Mouse (Mus musculus) left cerebral cortex, postnatal 36 days (tissue): ENCODE measurements around the gene Camk1d. TPM values are rescaled to one million over a fixed set of nuclear protein-coding genes. Genes with fewer than 3 reads are reported as not detected.
A peak's percentile ranks its signal among the peaks of the same experiment; 100 is the strongest.

Source experiments
- DNase-seq, 2 experiments: peaks; one replicate each; pipeline ENCODE4 v3.0.0; 2021 to 2022; ENCODE audit warnings: low spot score in 2 of 2, mixed read lengths in 1 of 2
- intact Hi-C: fragments of 180-260 bp; cut with DNase I; formaldehyde crosslinking; loops from one replicate; pipeline ENCODE4 v1.15.1; 2025
- total RNA-seq, 2 experiments: library from RNA; stranded (reverse); gene quantifications; 2 replicates each; pipeline ENCODE4 v1.2.3; 2021

Camk1d gene
- total RNA-seq, 2 experiments from 2014 or later = 121 to 124 TPM

GRCm38 (mm10) chr2:5316763-5317162 lies 397.6 kb downstream of the Camk1d start:
- DNase-seq = no peak
- intact Hi-C loops = no loop called here

- no peak for DNase-seq
- intact Hi-C loops = no loop called here
Measured at GRCm38 (mm10) chr2:5316217-5316616, 398.1 kb downstream of the Camk1d start.

DNA sequence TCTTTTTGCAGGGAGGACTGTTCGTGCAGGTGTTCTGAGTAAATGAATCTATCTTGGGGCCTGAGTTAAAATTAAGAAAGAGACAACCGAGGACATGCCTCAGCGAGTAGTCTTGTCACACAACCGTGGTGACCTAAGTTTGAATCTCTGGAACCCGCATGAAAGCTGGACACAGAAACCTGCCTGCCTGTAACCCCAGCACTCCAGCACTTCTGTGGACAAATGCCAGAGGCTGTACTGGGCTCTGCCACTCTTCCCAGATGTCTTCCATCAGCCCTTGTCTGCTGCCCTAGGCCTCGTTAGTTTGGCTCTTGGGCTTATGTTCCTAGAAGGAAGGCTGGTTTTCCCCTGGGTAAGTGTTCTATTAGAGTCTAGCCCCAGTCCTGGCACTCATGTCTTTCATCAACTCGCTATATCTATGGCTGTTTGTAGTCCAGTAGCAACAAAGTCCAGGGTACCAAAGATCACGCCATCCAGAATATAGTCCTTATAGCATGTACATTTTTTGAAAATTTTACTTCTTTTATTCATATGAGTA lies 399.0 kb downstream of the Camk1d start:
- intact Hi-C loops = no loop called here

GRCm38 (mm10) chr2:5314530-5315166 lies 399.7 kb downstream of the Camk1d start:
- intact Hi-C loops = no loop called here
- DNase-seq = no peak

More for the DNA sequence above, 399.0 kb downstream of the Camk1d start:
- DNase-seq = no peak

- intact Hi-C loops = no loop called here
- no peak for DNase-seq
Measured at GRCm38 (mm10) chr2:5305156-5305555, 409.2 kb downstream of the Camk1d start.

DNA sequence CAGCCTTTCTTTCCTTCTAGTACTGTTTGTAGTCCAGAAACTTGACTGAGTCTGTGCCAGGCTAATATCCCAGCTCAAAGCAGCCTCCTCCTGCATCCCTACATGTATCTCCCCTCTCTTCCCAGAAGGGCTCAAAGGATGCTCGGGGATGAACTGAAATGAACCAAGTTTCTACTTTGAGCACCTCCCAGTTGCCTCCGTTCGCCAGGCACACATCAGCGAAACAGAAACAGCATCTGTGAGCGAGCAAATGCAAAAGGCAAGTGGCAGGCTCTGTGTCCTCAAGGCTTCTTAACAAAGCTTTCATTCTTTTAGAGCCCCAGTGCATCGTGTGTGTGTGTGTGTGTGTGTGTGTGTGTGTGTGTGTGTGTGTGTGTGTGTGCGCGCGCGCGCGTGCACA lies 409.9 kb downstream of the Camk1d start:
- intact Hi-C loops = no loop called here
- DNase-seq = no peak

DNA sequence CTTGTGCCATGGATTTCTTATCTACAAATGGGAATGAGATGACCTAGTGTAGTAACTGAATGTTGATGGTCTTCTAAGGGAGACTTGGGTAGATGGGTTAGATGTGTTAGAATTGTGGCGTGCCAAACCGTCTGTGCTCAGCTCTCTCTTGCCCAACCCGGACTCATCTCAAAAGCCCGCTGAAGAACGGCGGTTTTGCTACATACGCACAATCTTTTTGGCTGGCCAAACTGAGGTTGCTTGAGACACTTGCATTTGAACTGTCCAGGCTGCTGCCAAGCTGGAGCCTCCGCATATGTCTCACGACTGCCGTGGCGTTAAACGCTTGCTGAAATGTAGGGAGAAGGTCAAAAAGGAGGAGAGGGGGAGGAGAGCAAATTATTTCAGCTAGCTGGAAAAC lies 413.0 kb downstream of the Camk1d start:
- no peak for DNase-seq
- intact Hi-C loops = no loop called here

- no peak for DNase-seq
- intact Hi-C loops = no loop called here
Measured at GRCm38 (mm10) chr2:5298071-5298470, 416.2 kb downstream of the Camk1d start.

DNA sequence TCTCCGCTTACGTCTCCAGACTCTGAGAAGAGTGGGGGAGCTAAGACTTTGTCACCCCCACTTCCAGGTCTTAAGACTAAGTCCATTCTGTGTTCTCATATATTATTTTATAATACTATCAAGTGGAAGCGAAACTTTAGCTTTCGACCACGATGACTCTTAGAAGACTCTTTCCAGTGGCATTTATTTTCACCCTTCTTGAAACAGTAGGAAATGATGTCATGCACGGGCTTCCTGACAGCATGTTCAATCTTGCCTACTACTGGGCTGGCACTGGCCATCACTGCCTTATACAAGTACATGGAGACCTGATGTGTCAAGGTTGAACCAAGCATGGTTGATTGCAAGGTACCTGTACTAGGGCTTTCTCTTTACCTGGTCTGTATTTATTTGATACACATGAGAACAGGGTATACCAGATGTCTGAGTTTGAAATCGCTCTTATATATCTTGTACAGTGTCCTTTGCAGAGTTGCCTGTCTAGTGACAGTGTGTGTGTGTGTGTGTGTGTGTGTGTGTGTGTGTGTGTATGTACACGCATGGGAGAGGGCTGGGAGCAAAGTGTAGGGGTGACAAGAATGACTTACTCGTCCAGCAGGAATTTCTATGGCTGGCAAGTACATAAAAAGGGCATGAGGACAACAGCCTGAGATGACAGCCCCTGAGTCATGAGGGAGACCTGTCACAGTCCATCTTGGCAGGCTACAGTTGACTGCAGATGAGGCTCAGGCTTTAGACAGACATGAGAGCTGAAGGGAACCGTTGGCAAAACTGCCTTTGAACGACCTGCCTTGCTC lies 417.4 kb downstream of the Camk1d start:
- DNase-seq = no peak
- intact Hi-C loops = no loop called here

DNA sequence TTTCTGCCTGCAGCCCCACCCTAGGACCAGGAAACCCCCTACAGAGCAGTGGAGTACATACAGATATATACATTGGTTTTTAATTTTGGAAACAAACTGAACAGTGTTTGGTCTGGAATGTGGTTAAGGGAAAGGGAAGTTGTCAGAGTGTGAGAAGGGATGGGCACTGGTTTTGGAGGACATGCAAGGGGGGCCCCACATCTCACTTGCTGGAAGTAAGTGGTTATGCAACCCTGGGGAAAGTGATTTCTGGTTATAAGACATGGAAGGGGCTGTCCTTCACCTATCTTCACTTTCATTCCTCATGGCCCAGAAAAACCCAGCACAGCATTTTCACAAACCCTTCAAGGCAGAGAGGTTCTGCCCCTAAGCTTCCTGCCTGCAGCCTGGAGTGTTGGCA lies 419.2 kb downstream of the Camk1d start:
- peak in 1 of 2 experiments; percentile 1 for DNase-seq
- intact Hi-C loops = no loop called here

- DNase-seq = peak in 1 of 2 experiments; percentile 2
- intact Hi-C loops = no loop called here
Measured at GRCm38 (mm10) chr2:5294451-5294850, 419.9 kb downstream of the Camk1d start.

DNA sequence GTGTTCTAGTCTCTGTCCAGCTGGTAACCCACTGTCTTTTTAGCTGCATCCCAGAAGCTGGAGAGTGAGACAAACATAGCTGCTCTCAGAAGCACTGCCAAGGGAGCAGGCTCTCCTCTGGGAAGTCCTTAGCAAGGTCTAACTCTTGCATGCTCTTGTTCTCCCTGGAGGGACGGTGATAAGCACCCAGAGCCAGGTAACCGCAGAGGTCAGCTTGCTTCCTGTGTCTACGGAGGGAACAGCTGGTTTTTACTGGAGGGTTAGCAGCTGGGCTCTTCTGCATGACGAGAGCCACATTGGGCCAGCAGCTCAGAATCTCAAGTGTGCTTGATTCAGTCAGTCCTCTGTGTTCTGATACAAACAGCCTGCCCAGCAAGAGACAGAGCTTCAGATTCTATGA lies 425.7 kb downstream of the Camk1d start:
- intact Hi-C loops = no loop called here

GRCm38 (mm10) chr2:5287044-5287380 lies 427.3 kb downstream of the Camk1d start:
- intact Hi-C loops = no loop called here
- no peak for DNase-seq

More for the DNA sequence above, 425.7 kb downstream of the Camk1d start:
- no peak for DNase-seq

DNA sequence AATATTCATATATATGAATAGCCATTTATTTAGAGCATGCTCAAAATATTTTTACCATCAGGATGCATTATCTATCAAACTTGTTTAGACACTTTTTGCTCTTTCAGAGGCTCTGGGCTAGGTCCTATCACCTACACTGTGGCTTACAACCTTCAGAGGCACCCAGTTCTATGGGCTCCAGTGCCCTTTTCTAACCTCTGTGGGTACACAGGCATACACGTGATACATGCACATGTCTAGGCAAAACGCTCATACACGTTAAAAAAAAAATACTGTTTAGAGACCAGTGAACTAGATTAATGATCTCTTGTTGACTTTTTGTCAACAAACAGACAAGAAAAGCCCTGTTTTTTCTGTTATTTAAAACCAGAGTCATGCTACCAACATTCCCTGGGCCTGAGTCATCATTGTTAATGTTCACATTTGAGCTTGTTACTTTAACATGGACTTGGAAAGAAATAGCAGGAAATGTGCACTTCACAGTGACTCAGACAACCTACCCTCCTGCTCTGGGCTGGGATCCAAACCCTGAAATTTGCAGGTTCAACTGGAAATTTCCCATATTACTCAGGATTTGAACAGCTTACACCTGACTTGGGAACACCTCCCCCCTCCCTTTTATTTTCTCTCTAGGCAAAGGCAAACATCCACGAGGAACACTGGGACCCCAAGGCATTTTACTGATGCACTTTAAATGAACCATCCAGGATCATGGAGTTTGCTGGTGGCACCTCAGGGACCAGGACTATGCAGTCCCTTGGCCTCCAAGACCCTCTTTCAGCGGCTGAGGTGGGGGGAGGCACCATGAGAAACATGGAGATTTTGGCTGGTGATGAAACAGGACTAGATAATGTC lies 427.9 kb downstream of the Camk1d start:
- no peak for DNase-seq
- intact Hi-C loops = no loop called here

GRCm38 (mm10) chr2:5284351-5284750 lies 430.0 kb downstream of the Camk1d start:
- intact Hi-C loops = no loop called here
- no peak for DNase-seq

GRCm38 (mm10) chr2:5282623-5283022 lies 431.7 kb downstream of the Camk1d start:
- intact Hi-C loops = no loop called here
- DNase-seq = no peak

GRCm38 (mm10) chr2:5267980-5268379 lies 446.3 kb downstream of the Camk1d start:
- DNase-seq = no peak
- intact Hi-C loops = no loop called here

DNA sequence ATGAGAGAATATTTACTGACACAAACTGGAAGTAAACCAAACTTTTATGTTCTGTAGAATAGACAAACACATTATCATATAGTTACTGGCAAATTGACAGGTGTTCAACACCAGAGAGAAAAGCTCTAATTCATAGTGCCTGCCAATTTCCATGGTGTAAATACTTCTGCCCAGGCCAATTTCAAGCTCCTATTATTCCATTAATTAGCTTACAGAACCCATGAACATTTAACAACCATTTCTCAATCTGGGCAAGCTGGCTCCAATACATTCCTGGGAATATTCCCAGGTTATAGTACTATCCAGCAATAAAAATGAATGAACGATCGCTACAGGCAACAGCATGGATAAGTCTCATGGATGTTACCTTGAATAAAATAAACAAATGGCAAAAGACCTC lies 452.0 kb downstream of the Camk1d start:
- intact Hi-C loops = no loop called here
- no peak for DNase-seq

- intact Hi-C loops = no loop called here
- DNase-seq = no peak
Measured at GRCm38 (mm10) chr2:5258250-5258649, 456.1 kb downstream of the Camk1d start.

DNA sequence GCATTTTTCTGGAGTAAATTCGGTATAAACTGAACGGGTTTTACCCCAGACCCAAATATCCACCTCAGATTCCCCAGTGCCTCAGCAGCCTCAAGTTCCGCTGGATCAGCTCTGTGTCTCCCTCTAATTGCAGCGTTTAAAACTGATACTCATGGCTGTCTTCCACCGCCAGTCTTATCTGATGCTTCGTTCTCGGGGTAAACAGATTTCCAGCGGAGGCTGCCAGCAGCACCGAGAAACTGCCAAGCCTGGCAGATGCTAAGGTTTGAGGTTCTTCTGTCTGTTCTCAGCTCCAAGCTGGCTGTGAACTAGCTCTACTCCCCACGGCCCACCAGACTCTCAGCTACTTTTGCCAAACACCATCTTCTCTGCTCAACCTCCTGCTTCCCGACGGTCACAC lies 464.3 kb downstream of the Camk1d start:
- intact Hi-C loops = loop anchor here (10.0 kb wide), 1 partner anchor 155 kb away; no protein-coding TSS in a partner anchor
- DNase-seq = peak; percentile 80 to 85
